Mouse (Mus musculus) lung, postnatal 0 days (tissue): ENCODE measurements at regions not wholly inside any gene's neighbourhood (a gene's known extent, or its start where the extent isn't known, plus 50 kb on each side); places are given as distances from the start of the nearest gene placed in this dataset.
"Not testable (repeated sequence)": the region's sequence is repeated elsewhere in the genome, so short reads cannot be mapped to it uniquely, and the experiment has no call there.

Source experiments
- CTCF ChIP-seq: IDR thresholded peaks from 2 replicates; pipeline ENCODE4 v1.5.1; 2016; ENCODE audit warnings: antibody characterized with exemption, mild to moderate bottlenecking
- EP300 ChIP-seq: IDR thresholded peaks from 2 replicates; pipeline ENCODE4 v1.6.1; 2016; ENCODE audit warnings: antibody characterized with exemption, mild to moderate bottlenecking, control low read depth

DNA sequence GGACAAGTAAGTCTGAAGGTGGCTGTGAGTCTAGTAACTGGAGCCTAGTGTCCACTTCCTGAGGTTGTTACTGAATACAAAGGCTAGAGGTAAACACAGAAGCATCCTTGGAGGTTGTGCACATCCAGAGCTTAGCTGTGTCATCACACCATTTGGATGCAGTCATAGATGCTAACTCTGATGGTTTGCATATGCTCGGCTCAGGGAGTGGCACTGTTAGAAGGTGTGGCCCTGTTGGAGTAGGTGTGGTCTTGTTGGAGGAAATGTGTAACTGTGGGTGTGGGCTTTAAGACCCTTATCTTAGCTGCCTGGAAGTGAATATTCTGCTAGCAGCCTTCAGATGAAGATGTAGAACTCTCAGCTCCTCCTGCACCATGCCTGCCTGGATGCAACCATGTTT, 612.6 kb downstream of the Pdcd6ip start:
- not testable (repeated sequence) for TF ChIP-seq EP300, CTCF
